Mouse (Mus musculus): ENCODE data around the gene Serinc5. TPM values are rescaled to one million over a fixed set of nuclear protein-coding genes. Genes with fewer than 3 reads are reported as not detected.

The Serinc5 gene
- polyA plus RNA-seq, 1 experiment from 2014 or later, result 19.3 TPM

DNA sequence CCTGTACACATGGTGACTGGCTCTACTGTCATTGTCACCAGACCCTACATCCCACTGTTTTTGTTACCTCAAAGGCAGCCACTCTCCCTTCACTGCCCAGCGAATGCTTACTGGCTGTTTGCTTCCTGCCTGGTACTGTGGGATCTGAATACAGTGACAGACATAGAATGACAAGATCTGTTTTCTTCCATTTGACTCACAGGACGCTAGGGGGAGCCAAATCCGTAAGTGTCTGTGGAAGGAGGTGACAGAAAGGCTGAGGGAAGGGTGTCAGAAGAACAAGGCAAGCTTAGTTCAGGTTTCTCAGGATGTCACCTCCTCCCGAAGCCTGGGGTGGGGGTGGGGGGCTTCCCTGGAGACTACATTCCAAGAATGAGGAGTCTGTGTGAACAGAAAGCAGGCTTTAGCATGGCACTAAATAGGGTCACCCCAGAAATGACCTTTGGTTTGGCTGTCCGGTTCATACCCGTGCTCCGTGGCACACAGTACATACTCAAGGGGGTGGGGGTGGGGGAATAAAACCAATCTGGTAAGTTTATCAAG, 140.2 kb downstream of the Serinc5 start:
- H3K36me3 ChIP-seq (ENCODE audit: control insufficient read depth, insufficient read depth, low read length), result no peaks in the 10 kb centered on the region
- no peak overlapping the region for H3K4me3 ChIP-seq (ENCODE audit: low read depth, low read length)
- no peaks in the 10 kb centered on the region for H3K27me3 ChIP-seq (ENCODE audit: control insufficient read depth, insufficient read depth, low read depth, low read length)
- H3K4me1 ChIP-seq (ENCODE audit: control insufficient read depth, insufficient read depth, low read length), result peaks cover 3% of the 10 kb centered on the region; the same call in 1 of the 2 replicates
- no peaks in the 10 kb centered on the region for H3K9me3 ChIP-seq (replicated peaks; ENCODE audit: control insufficient read depth, low read length, poor library complexity, severe bottlenecking)
- H3K9ac ChIP-seq (ENCODE audit: low read depth, low read length), result no peak overlapping the region
- peak; percentile 78 for ATAC-seq
- WGBS, result 22% methylated on average over 7 of the region's 7 CpGs
- peak overlapping the region; percentile 37 for H3K4me2 ChIP-seq (ENCODE audit: low read length)
- no peak overlapping the region for H3K27ac ChIP-seq (ENCODE audit: low read length)

DNA sequence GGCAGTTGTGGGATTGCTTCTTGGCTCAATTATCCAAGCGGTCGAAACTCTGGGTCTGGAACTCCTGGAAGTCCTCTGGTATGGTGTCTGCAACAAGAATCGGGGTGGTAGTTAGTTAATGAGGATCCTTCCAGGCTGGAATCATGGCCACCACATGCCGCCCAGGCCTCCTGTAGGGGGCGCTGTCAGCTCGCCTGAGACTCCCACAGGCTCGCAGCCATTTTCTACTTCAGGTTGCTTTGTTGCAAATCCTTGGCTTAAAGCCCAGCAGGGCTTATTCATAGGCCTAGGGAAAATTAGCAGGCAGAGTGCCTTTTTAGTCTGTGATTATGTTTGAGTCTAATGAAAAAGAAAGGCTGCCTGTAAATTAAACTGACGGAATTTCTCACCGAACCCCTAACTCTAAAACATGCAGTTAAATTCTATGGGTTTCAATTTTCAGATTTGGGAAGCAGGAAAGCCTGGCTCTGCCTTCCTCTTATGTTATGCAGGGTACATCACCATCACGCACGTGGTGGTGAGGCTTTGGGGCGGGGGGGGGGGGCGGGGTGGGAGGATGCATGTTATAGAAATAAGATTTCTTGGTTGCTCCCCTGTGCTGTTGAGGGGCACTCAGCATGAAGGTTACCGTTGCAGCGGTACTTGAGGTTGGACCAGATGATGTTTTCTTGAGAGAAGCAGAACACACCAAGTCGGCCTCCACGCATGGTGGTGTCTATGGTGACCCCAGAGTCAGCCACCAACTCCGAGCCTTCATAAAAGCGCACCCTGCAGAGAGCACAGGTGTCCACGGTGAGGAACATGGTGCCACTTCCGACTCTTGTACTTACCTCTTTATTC, 141.1 kb downstream of the Serinc5 start:
- H3K27me3 ChIP-seq (ENCODE audit: control insufficient read depth, insufficient read depth, low read depth, low read length), result no peaks in the 10 kb centered on the region
- ATAC-seq, result peak; percentile 88
- H3K9me3 ChIP-seq (replicated peaks; ENCODE audit: control insufficient read depth, low read length, poor library complexity, severe bottlenecking), result no peaks in the 10 kb centered on the region
- no peak overlapping the region for H3K4me3 ChIP-seq (ENCODE audit: low read depth, low read length)
- peaks cover 3% of the 10 kb centered on the region; the same call in 1 of the 2 replicates for H3K4me1 ChIP-seq (ENCODE audit: control insufficient read depth, insufficient read depth, low read length)
- no peak overlapping the region for H3K9ac ChIP-seq (ENCODE audit: low read depth, low read length)
- no peak overlapping the region for H3K4me2 ChIP-seq (ENCODE audit: low read length)
- H3K36me3 ChIP-seq (ENCODE audit: control insufficient read depth, insufficient read depth, low read length), result no peaks in the 10 kb centered on the region
- 53% methylated on average over 21 of the region's 21 CpGs for WGBS
- H3K27ac ChIP-seq (ENCODE audit: low read length), result peak overlapping the region; percentile 43; the same call in 1 of the 2 replicates

DNA sequence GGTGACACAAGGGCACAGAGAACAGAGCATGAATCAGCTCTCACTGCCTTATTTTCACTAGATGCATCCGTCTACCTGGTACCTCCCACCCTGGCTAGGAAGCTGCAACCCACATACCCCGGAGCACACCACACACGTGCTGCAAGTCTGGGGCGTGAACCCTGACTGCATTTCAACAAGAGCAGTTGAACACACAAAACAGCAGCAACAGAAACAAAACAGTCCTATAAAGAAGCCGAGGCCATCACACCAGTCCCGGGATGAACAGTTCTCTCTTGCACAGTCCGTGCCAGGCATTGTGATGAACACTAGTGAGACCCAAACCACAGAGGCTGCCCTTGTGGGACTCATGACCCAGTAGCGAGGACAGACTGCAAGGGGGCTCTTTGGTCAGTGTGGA, 142.8 kb downstream of the Serinc5 start:
- H3K27me3 ChIP-seq (ENCODE audit: control insufficient read depth, insufficient read depth, low read depth, low read length), result no peaks in the 10 kb centered on the region
- no peaks in the 10 kb centered on the region for H3K36me3 ChIP-seq (ENCODE audit: control insufficient read depth, insufficient read depth, low read length)
- H3K4me1 ChIP-seq (ENCODE audit: control insufficient read depth, insufficient read depth, low read length), result peaks cover 3% of the 10 kb centered on the region; the same call in 1 of the 2 replicates
- WGBS, result 92% methylated on average over 8 of the region's 8 CpGs
- no peaks in the 10 kb centered on the region for H3K9me3 ChIP-seq (replicated peaks; ENCODE audit: control insufficient read depth, low read length, poor library complexity, severe bottlenecking)
- H3K9ac ChIP-seq (ENCODE audit: low read depth, low read length), result no peak overlapping the region
- no peak for ATAC-seq
- no peak overlapping the region for H3K27ac ChIP-seq (ENCODE audit: low read length)
- H3K4me3 ChIP-seq (ENCODE audit: low read depth, low read length), result no peak overlapping the region
- no peak overlapping the region for H3K4me2 ChIP-seq (ENCODE audit: low read length)

DNA sequence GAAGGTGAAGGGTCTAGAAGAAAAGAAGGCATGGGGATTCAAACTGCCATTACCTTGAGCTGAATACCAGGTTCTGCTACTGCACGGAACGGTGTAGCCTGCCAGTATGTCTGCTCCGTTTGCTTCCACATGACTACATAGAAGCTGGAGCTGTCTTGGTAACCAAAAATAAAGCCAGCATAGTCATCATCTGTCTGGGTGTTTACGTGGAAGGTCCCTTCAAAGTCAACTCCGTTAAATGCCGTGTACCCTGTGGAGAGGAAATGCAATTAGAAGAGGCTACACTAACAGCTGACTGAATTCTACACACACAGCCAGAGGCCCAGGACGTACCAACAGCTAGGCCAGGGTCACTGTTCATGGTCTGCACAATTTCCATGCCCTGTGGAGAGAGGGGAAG, 144.1 kb downstream of the Serinc5 start:
- Histone ChIP-seq H3K9me3 (replicated peaks; ENCODE audit: control insufficient read depth, low read length, poor library complexity, severe bottlenecking) (no peaks in the 10 kb centered on the region), H3K4me3 (ENCODE audit: low read depth, low read length) (no peak overlapping the region), H3K9ac (ENCODE audit: low read depth, low read length) (no peak overlapping the region), H3K27me3 (ENCODE audit: control insufficient read depth, insufficient read depth, low read depth, low read length) (no peaks in the 10 kb centered on the region), H3K36me3 (ENCODE audit: control insufficient read depth, insufficient read depth, low read length) (no peaks in the 10 kb centered on the region), H3K4me2 (ENCODE audit: low read length) (no peak overlapping the region), H3K27ac (ENCODE audit: low read length) (no peak overlapping the region), H3K4me1 (ENCODE audit: control insufficient read depth, insufficient read depth, low read length) (peaks cover 3% of the 10 kb centered on the region; the same call in 1 of the 2 replicates)
- ATAC-seq, result no peak
- 69% methylated on average over 7 of the region's 7 CpGs for WGBS

DNA sequence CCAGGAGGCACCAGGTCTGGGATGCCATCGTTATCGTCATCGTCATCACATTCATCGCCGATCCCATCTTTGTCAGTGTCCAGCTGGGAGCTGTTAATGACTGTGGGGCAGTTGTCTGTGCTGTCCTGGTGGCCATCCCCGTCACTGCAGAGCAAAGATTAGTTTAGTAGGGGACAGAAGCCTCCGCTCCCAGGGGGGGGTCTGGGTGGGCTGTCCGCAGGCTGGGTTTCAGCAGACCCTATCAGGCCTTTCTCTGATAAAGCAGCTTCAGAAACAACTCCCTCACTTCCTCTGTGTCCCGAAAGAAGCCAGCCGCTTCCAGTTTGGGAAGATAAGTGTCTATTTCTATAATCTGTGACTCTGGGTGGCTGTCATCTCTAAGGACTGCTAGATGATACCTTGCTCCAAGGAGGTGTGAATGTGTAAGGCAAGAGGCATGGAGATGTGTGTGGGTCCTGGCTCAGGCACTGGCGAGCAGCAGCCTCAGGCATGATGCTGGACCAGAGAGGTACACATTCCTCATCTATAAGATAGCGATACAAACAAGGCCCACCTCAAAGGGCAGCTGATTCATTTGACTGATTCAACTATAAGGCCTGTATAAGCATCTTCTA, 147.2 kb downstream of the Serinc5 start:
- no peak for ATAC-seq
- H3K4me2 ChIP-seq (ENCODE audit: low read length), result no peak overlapping the region
- H3K36me3 ChIP-seq (ENCODE audit: control insufficient read depth, insufficient read depth, low read length), result no peaks in the 10 kb centered on the region
- WGBS, result 88% methylated on average over 12 of the region's 12 CpGs
- no peak overlapping the region for H3K27ac ChIP-seq (ENCODE audit: low read length)
- no peak overlapping the region for H3K4me3 ChIP-seq (ENCODE audit: low read depth, low read length)
- no peaks in the 10 kb centered on the region for H3K9me3 ChIP-seq (replicated peaks; ENCODE audit: control insufficient read depth, low read length, poor library complexity, severe bottlenecking)
- no peak overlapping the region for H3K9ac ChIP-seq (ENCODE audit: low read depth, low read length)
- no peaks in the 10 kb centered on the region for H3K4me1 ChIP-seq (ENCODE audit: control insufficient read depth, insufficient read depth, low read length)
- H3K27me3 ChIP-seq (ENCODE audit: control insufficient read depth, insufficient read depth, low read depth, low read length), result no peaks in the 10 kb centered on the region

DNA sequence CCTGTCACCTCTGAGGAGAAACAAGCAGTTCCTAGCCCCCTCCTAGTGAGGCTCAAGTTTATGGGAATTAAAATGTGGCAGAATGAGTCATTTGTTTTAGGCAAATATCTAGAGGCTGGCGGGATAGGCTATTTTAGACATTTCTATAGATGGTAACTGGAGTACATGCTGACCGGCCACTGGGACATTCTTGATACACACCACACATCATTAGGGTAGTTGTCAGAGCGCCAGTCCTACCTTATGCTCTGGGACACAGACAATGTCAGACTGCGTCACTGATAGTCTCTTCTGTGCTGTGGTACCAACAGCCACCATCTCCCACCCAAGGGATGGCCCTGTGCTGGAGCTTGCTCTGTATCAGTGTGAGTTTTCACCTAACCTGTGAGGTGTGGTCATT, 148.2 kb downstream of the Serinc5 start:
- no peaks in the 10 kb centered on the region for H3K27me3 ChIP-seq (ENCODE audit: control insufficient read depth, insufficient read depth, low read depth, low read length)
- H3K4me1 ChIP-seq (ENCODE audit: control insufficient read depth, insufficient read depth, low read length), result no peaks in the 10 kb centered on the region
- H3K9ac ChIP-seq (ENCODE audit: low read depth, low read length), result no peak overlapping the region
- H3K27ac ChIP-seq (ENCODE audit: low read length), result no peak overlapping the region
- no peak overlapping the region for H3K4me2 ChIP-seq (ENCODE audit: low read length)
- H3K9me3 ChIP-seq (replicated peaks; ENCODE audit: control insufficient read depth, low read length, poor library complexity, severe bottlenecking), result no peaks in the 10 kb centered on the region
- WGBS, result 97% methylated on average over 4 of the region's 4 CpGs
- no peak for ATAC-seq
- no peaks in the 10 kb centered on the region for H3K36me3 ChIP-seq (ENCODE audit: control insufficient read depth, insufficient read depth, low read length)
- H3K4me3 ChIP-seq (ENCODE audit: low read depth, low read length), result no peak overlapping the region

DNA sequence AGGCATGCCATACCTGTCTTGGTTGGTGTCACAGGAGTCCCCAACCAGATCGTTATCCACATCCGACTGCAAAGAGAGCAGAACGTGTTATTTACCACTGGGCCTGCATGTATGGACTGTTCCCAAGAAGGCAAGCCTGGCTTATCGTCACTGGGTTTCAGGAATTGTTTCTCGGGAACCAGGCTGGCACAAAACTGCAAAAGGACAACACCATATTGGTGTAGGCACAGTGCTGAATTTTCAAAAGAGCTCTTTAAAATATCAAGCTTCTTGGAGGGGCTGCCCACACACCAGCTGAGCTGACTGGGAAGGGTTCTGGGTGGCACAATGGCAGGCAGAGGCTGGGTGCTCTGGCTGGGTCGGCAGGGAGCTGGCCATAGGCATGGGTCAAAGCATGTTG, 149.6 kb downstream of the Serinc5 start:
- Histone ChIP-seq H3K27ac (ENCODE audit: low read length) (no peak overlapping the region), H3K9ac (ENCODE audit: low read depth, low read length) (no peak overlapping the region), H3K4me1 (ENCODE audit: control insufficient read depth, insufficient read depth, low read length) (no peaks in the 10 kb centered on the region), H3K9me3 (replicated peaks; ENCODE audit: control insufficient read depth, low read length, poor library complexity, severe bottlenecking) (no peaks in the 10 kb centered on the region), H3K36me3 (ENCODE audit: control insufficient read depth, insufficient read depth, low read length) (no peaks in the 10 kb centered on the region), H3K4me3 (ENCODE audit: low read depth, low read length) (no peak overlapping the region), H3K4me2 (ENCODE audit: low read length) (no peak overlapping the region), H3K27me3 (ENCODE audit: control insufficient read depth, insufficient read depth, low read depth, low read length) (no peaks in the 10 kb centered on the region)
- WGBS, result 85% methylated on average over 6 of the region's 6 CpGs
- no peak for ATAC-seq
